Mouse (Mus musculus) ES-E14 (cell line): ENCODE measurements around the gene Proser3.

ENCODE experiments used
- CHD2 ChIP-seq: IDR thresholded peaks from 2 replicates; pipeline ENCODE4 v1.6.1; 2014; ENCODE audit warnings: mild to moderate bottlenecking, low read depth, low read length, inconsistent platforms
- HCFC1 ChIP-seq: IDR thresholded peaks from 2 replicates; pipeline ENCODE4 v1.6.1; 2012; ENCODE audit warnings: low read length, inconsistent platforms, borderline replicate concordance; ENCODE audit not compliant: insufficient read depth
- MAFK ChIP-seq: IDR thresholded peaks from 2 replicates; pipeline ENCODE4 v1.6.1; 2014; ENCODE audit warnings: mild to moderate bottlenecking, low read depth, low read length, inconsistent platforms; ENCODE audit not compliant: insufficient read depth
- ZNF384 ChIP-seq: IDR thresholded peaks from 2 replicates; pipeline ENCODE4 v1.6.1; 2012; ENCODE audit warnings: low read depth, low read length, inconsistent platforms

GRCm38 (mm10) chr7:30589435-30590301 is 37.6 kb upstream of the Proser3 start:
- TF ChIP-seq ZNF384, result no peak
- no peak for TF ChIP-seq HCFC1
- TF ChIP-seq MAFK, result no peak
- TF ChIP-seq CHD2, result no peak
